Mouse (Mus musculus) myocyte (in vitro differentiated cells): Measurements from ENCODE around the gene Celf5. TPM values are rescaled to one million over a fixed set of nuclear protein-coding genes. Genes with fewer than 3 reads are reported as not detected.

ENCODE experiments used
- H3K27me3 ChIP-seq: one replicate; pipeline ENCODE4 v1.6.1; 2011; ENCODE audit not compliant: control insufficient read depth, insufficient read depth, insufficient read length
- H3K36me3 ChIP-seq: one replicate; pipeline ENCODE4 v1.6.1; 2011; ENCODE audit not compliant: control insufficient read depth, insufficient read depth
- H3K4me2 ChIP-seq: one replicate; pipeline ENCODE4 v1.6.1; 2011; ENCODE audit warnings: low read depth, control low read depth
- H3K4me3 ChIP-seq: one replicate; pipeline ENCODE4 v1.5.1; 2011; ENCODE audit warnings: mild to moderate bottlenecking, control low read depth, moderate library complexity
- H3K79me2 ChIP-seq: one replicate; pipeline ENCODE4 v1.6.1; 2011; ENCODE audit not compliant: control insufficient read depth, insufficient read depth
- H3ac ChIP-seq: one replicate; pipeline ENCODE4 v1.6.1; 2011; ENCODE audit not compliant: control insufficient read depth, insufficient read length
- CEBPB ChIP-seq: IDR thresholded peaks from 2 replicates; pipeline ENCODE4 v1.6.1; 2011; ENCODE audit warnings: mild to moderate bottlenecking, moderate library complexity; ENCODE audit not compliant: poor library complexity, insufficient read depth, severe bottlenecking
- E2F4 ChIP-seq: IDR thresholded peaks from one replicate; pipeline ENCODE4 v1.6.1; 2011; ENCODE audit warnings: mild to moderate bottlenecking, control low read depth, moderate library complexity; ENCODE audit not compliant: insufficient read depth
- MAX ChIP-seq: IDR thresholded peaks from one replicate; pipeline ENCODE4 v1.6.1; 2011; ENCODE audit warnings: low read depth, mild to moderate bottlenecking, control low read depth
- MYOD1 ChIP-seq, 3 experiments: IDR thresholded peaks; one replicate each; pipeline ENCODE4 v1.6.1; 2011; ENCODE audit warnings: control low read depth in 2 of 3, low read depth in 2 of 3, mild to moderate bottlenecking in 2 of 3, moderate library complexity in 1 of 3; ENCODE audit not compliant: insufficient read length in 2 of 3, control insufficient read depth in 1 of 3
- MYOG ChIP-seq, 3 experiments: IDR thresholded peaks; one replicate each; pipeline ENCODE4 v1.6.1; 2011; ENCODE audit warnings: control low read depth in 2 of 3, low read depth in 2 of 3, mild to moderate bottlenecking in 2 of 3; ENCODE audit not compliant: insufficient read length in 2 of 3, control insufficient read depth in 1 of 3, insufficient read depth in 1 of 3
- POLR2A ChIP-seq: IDR thresholded peaks from one replicate; pipeline ENCODE4 v1.6.1; 2011; ENCODE audit warnings: low read depth, mild to moderate bottlenecking, control low read depth, moderate library complexity; ENCODE audit not compliant: insufficient read length
- POLR2AphosphoS2 ChIP-seq: IDR thresholded peaks from one replicate; pipeline ENCODE4 v1.6.1; 2011; ENCODE audit warnings: low read depth, control low read depth; ENCODE audit not compliant: insufficient read length
- REST ChIP-seq: IDR thresholded peaks from one replicate; pipeline ENCODE4 v1.6.1; 2011; ENCODE audit warnings: mild to moderate bottlenecking, control low read depth, moderate library complexity; ENCODE audit not compliant: insufficient read depth, insufficient read length
- SRF ChIP-seq: IDR thresholded peaks from one replicate; pipeline ENCODE4 v1.6.1; 2011; ENCODE audit warnings: low read depth; ENCODE audit not compliant: control insufficient read depth, insufficient read length
- TCF12 ChIP-seq: IDR thresholded peaks from one replicate; pipeline ENCODE4 v1.6.1; 2011; ENCODE audit warnings: mild to moderate bottlenecking, control low read depth; ENCODE audit not compliant: poor library complexity, insufficient read depth, severe bottlenecking
- TCF3 ChIP-seq: IDR thresholded peaks from one replicate; pipeline ENCODE4 v1.6.1; 2011; ENCODE audit warnings: low read depth, control low read depth; ENCODE audit not compliant: insufficient read length
- USF1 ChIP-seq: IDR thresholded peaks from one replicate; pipeline ENCODE4 v1.6.1; 2011; ENCODE audit warnings: low read depth, mild to moderate bottlenecking, control low read depth, moderate library complexity
- polyA plus RNA-seq: library from polyadenylated mRNA; unstranded; fragments of >200 nt; fragmentation: generic; extraction: Trizol; gene quantifications from one replicate; pipeline ENCODE4 v1.2.1, GENCODE M21; 2012; ENCODE audit warnings: missing spikeins

Gene Celf5
- polyA plus RNA-seq, 1 experiment: 0.37 TPM

DNA sequence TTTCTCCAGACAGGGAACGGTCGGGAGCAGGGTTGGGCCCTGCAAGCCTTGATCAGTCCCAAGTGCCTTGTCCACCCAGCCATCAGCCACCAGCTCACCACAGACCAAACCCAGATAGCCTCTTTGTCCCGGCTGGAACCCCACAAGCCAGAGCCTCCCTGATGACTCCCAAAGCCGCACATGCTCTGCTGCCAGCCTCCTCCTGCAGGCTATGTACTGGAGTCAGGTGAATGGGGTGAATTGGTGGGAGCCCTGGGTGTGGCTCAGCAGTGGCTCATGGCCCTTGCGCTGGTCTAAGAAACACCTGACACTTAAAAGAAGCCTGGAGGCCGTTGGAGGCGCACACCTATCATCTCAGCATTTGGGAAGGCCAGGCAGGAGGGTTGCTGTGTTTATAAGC, 19.6 kb downstream of the Celf5 start:
- no peak overlapping the region for H3ac ChIP-seq
- peaks cover 15% of the 10 kb centered on the region for H3K27me3 ChIP-seq
- no peak overlapping the region for H3K4me3 ChIP-seq
- H3K79me2 ChIP-seq: no peaks in the 10 kb centered on the region
- no peaks in the 10 kb centered on the region for H3K36me3 ChIP-seq
- TF ChIP-seq TCF3: no peak
- no peak for TF ChIP-seq MAX
- TF ChIP-seq POLR2AphosphoS2: no peak
- TF ChIP-seq CEBPB: no peak
- TF ChIP-seq SRF: no peak
- TF ChIP-seq E2F4: no peak
- no peak for TF ChIP-seq MYOG (IDR thresholded peaks at IDR 0.05; ENCODE audit: control insufficient read depth in 1 of 3, insufficient read depth in 1 of 3, insufficient read length in 2 of 3, low read depth in 2 of 3)
- TF ChIP-seq REST: no peak
- no peak for TF ChIP-seq TCF12
- TF ChIP-seq USF1: no peak
- TF ChIP-seq MYOD1 (IDR thresholded peaks at IDR 0.05; ENCODE audit: control insufficient read depth in 1 of 3, insufficient read length in 2 of 3, low read depth in 2 of 3): no peak
- no peak for TF ChIP-seq POLR2A
- H3K4me2 ChIP-seq: no peak overlapping the region

DNA sequence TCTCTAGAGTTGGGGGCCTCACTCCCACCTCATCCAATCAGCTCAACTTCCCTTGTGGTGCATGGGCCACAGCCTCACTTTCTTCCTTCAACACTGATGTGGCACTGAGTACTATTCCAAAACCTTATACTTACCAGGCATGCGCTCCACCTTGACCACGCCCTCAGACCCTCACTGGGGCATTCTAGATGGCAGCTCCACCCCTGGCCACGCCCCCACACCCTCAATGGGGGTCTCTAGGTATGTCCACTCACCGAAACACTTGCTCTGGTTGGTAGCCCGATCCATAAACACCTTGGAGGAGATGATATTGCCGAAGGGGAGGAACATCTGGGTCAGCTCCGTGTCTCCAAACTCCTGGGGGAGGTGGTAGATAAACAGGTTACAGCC, 20.1 kb downstream of the Celf5 start:
- Histone ChIP-seq H3ac (no peak overlapping the region), H3K4me3 (no peak overlapping the region), H3K27me3 (peaks cover 11% of the 10 kb centered on the region), H3K4me2 (no peak overlapping the region), H3K36me3 (no peaks in the 10 kb centered on the region), H3K79me2 (no peaks in the 10 kb centered on the region)
- TF ChIP-seq REST (no peak), SRF (no peak)

DNA sequence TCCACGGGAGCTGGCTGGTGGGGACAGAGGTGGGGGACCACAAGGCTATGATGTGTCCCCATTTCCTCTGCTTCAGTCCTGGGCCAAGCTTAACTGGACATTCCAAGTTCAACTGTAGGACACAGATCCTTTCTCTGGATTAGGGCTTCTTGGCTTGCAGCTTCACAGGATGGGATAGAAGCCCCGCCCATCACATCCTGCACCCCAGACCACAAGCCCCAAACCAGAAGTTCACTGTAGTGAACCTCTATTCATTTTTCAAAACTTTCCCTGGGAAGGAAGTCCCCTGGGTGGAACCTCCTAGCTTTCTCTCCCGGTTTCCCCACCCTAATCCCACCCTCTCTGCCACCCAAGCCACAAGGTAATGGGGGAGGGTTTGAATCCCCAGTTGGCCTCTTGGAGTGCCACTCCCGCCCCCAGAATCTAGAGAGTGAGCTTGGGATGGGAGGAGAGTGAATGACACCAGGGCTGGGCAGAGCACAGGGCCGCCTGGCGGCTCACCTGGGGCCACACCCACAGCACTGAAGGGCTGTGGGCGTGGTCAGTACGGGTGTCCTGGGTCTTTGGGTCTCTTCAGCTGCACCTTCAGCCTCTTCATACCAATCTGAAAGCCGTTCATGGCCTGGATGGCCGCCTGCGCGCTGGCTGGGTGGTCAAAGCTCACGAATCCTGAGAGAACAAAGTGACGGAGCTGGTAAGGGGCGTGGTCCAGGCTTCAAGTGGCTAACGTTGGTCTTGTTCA, 20.7 kb downstream of the Celf5 start:
- H3K79me2 ChIP-seq: no peaks in the 10 kb centered on the region
- no peak overlapping the region for H3K4me2 ChIP-seq
- TF ChIP-seq MAX (no peak), CEBPB (no peak), REST (no peak), POLR2AphosphoS2 (no peak), TCF3 (no peak), TCF12 (no peak), MYOD1 (IDR thresholded peaks at IDR 0.05; ENCODE audit: control insufficient read depth in 1 of 3, insufficient read length in 2 of 3, low read depth in 2 of 3) (no peak), USF1 (no peak), E2F4 (no peak), SRF (no peak), MYOG (IDR thresholded peaks at IDR 0.05; ENCODE audit: control insufficient read depth in 1 of 3, insufficient read depth in 1 of 3, insufficient read length in 2 of 3, low read depth in 2 of 3) (no peak), POLR2A (no peak)
- H3K27me3 ChIP-seq: peaks cover 6% of the 10 kb centered on the region
- no peaks in the 10 kb centered on the region for H3K36me3 ChIP-seq
- H3K4me3 ChIP-seq: no peak overlapping the region
- H3ac ChIP-seq: no peak overlapping the region

DNA sequence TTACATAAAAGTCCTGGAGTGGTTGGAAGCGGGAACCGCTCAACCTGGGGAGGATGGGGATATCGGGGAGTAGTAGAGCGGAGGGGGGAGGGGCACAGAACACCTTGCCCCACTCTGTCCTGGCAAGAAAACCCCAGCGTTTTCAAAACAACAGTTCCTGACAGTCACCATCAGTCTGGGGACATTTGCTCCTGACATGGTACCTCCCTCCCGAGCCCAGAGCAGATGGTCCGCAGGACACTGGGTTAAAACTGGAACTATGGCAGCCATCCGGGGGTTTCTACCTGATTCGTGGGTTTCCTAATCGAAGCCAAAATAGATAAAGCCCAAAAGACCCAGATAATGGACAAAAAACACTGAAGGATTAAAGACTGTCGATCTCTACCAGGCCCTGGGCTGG, 21.6 kb downstream of the Celf5 start:
- Histone ChIP-seq H3ac (no peak overlapping the region), H3K36me3 (no peaks in the 10 kb centered on the region), H3K27me3 (no peaks in the 10 kb centered on the region), H3K4me2 (no peak overlapping the region), H3K4me3 (no peak overlapping the region), H3K79me2 (no peaks in the 10 kb centered on the region)
- TF ChIP-seq MYOG (IDR thresholded peaks at IDR 0.05; ENCODE audit: control insufficient read depth in 1 of 3, insufficient read depth in 1 of 3, insufficient read length in 2 of 3, low read depth in 2 of 3): no peak
- TF ChIP-seq MAX: no peak
- no peak for TF ChIP-seq POLR2A
- no peak for TF ChIP-seq TCF3
- no peak for TF ChIP-seq MYOD1 (IDR thresholded peaks at IDR 0.05; ENCODE audit: control insufficient read depth in 1 of 3, insufficient read length in 2 of 3, low read depth in 2 of 3)
- TF ChIP-seq TCF12: no peak
- no peak for TF ChIP-seq SRF
- no peak for TF ChIP-seq POLR2AphosphoS2
- TF ChIP-seq USF1: no peak
- TF ChIP-seq E2F4: no peak
- TF ChIP-seq REST: no peak
- TF ChIP-seq CEBPB: no peak

DNA sequence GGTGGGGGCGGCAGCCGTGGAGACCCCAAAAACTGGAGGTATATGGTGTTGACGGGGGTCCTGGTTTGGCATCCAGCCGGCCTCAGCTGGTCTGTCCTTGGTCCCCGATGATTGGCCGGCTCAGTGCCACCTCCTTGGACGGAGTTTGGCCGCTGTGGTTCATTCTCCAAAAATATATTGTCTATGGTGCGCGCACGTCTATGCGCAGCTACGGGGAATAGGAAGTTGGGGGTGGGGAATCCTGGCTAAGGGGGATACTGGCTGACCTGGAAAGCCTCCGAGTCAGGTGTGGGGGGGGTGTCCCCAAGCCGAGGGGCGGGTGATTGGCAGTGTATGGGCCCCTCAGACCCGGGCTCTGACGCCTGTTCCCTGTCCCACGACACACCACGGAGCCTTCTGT, 22.0 kb downstream of the Celf5 start:
- H3K27me3 ChIP-seq: no peaks in the 10 kb centered on the region
- H3ac ChIP-seq: no peak overlapping the region
- no peak for TF ChIP-seq CEBPB
- no peak for TF ChIP-seq USF1
- TF ChIP-seq MYOG (IDR thresholded peaks at IDR 0.05; ENCODE audit: control insufficient read depth in 1 of 3, insufficient read depth in 1 of 3, insufficient read length in 2 of 3, low read depth in 2 of 3): no peak
- TF ChIP-seq TCF3: no peak
- TF ChIP-seq REST: no peak
- no peak for TF ChIP-seq POLR2A
- no peak for TF ChIP-seq MYOD1 (IDR thresholded peaks at IDR 0.05; ENCODE audit: control insufficient read depth in 1 of 3, insufficient read length in 2 of 3, low read depth in 2 of 3)
- no peak for TF ChIP-seq POLR2AphosphoS2
- no peak for TF ChIP-seq SRF
- TF ChIP-seq TCF12: no peak
- no peak for TF ChIP-seq MAX
- no peak for TF ChIP-seq E2F4
- H3K79me2 ChIP-seq: no peaks in the 10 kb centered on the region
- no peaks in the 10 kb centered on the region for H3K36me3 ChIP-seq
- no peak overlapping the region for H3K4me2 ChIP-seq
- H3K4me3 ChIP-seq: no peak overlapping the region
